Mouse (Mus musculus) spleen, postnatal 36 days (tissue): Measurements from ENCODE around the gene Zfp422.

ENCODE experiments used
- DNase-seq, 2 experiments: peaks; one replicate each; pipeline ENCODE4 v3.0.0; 2022; ENCODE audit warnings: low spot score in 2 of 2, mixed read lengths in 1 of 2

The Zfp422 gene

DNA sequence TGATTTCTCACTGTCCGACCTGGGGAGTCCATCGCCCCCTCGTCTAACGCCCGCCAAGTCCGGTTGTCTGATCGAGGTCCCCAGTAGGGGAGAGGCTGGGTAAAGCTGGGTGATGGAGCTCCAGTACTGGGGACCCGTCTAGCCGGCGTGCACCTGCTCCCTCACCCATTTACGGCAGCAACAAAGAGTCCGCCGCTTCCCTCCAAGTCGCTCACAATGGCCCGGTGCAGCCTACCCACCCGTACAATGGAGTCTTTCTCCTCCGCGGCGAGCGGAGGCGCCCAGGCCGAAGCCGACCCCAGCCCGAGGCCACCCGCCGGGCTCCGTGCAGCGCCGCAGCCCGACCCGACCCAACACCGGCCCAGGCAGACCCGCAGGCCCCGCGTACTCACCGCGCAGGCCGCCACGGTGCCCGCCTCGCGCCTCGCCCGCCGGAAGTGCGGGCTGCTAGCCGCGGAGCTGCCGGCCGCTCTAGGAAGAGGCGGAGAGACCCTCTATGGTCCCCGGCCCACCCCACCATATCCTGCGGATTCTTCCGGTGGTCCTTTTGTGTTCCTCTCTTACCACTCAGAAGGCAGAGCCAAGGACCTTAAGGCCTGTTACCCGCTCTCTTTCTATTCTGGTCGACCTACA lies at the start of gene Zfp422:
Gene Zfp422 (minus strand): TSS at position 461 of the 633 bp plus-strand sequence.
- DNase-seq: peak; percentile 46 to 54

DNA sequence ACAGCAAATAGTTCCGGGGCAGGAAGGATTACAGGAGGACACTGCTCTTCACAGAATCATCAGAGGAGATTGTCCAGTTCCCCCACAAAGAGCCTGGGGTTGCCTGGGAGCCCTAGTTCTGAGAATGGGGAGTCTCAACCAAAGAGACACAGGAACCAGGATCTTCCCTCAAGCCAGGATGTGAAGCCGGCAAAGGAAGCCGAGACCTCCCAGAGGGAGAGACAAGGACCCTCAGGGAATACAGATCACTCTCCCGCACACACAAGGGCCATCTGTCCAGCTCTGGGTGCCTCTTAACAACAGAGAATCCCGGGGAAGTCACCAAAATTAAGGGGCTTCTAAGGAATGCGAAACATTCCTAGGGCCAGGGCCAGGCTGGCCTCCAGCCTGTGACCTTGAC lies 48.5 kb upstream of the Zfp422 start:
- no peak for DNase-seq

- peak; percentile 47 to 48 for DNase-seq
Measured at GRCm38 (mm10) chr6:116676355-116676913, 47.6 kb upstream of the Zfp422 start.

DNA sequence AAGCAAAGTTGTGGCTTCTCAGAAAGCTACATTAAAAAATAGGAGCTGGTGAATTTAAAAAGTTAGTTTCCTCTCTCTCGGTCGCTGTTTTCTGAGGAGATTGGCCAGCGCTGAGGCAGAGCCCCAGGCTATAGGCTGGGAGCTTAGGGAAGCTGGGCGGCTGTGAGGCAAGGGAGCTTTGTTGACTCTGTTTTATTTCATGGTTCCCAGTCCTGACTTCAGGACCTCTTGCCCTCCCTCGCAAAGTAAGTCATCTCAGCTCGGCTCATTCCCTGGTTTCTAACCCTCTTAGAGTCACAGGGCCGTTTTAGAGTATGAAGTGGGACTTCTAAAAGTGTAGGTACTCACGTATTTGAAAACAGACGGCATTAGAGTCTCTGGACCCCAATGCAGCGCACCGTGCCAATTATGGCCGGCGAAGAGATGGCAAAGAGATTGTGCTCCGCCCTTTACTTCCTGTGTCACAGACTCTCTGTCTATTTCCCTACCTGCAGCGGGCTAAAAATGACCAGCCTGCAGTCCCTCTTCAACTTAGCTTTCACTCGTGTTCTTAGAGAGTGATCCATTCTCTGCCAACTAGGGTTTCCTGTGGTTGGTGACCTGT lies 45.6 kb upstream of the Zfp422 start:
- peak; percentile 51 to 54 for DNase-seq

GRCm38 (mm10) chr6:116673471-116674282 lies 44.9 kb upstream of the Zfp422 start, which contains the start of gene Rassf4:
Gene Rassf4, minus strand, starts transcription at chr6:116673952.
- DNase-seq: peak; percentile 91

GRCm38 (mm10) chr6:116672349-116672748 lies 43.5 kb upstream of the Zfp422 start:
- DNase-seq: no peak

DNA sequence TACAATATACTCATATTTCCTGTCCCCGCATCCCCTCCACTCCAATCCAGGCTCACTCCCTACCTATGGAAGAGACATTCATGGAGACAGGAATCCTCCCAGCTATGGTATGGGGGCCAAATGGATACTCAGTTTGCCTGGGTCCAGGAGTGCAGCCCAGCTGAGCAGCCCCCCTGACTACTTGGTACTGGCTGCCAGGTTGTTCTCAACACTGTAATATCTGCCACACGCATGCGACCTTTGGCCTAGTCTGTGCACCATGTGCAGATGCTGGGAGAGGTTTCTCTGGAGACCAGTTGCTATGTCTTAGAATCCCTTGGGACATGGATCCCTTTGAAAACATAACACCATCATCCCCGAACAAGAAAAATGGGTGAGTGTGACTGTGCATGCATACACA lies 43.0 kb upstream of the Zfp422 start:
- no peak for DNase-seq

- DNase-seq: no peak
Measured at GRCm38 (mm10) chr6:116671031-116671430, 42.2 kb upstream of the Zfp422 start.

GRCm38 (mm10) chr6:116670144-116670543 lies 41.3 kb upstream of the Zfp422 start:
- no peak for DNase-seq

- no peak for DNase-seq
Measured at GRCm38 (mm10) chr6:116668682-116669470, 40.1 kb upstream of the Zfp422 start.

DNA sequence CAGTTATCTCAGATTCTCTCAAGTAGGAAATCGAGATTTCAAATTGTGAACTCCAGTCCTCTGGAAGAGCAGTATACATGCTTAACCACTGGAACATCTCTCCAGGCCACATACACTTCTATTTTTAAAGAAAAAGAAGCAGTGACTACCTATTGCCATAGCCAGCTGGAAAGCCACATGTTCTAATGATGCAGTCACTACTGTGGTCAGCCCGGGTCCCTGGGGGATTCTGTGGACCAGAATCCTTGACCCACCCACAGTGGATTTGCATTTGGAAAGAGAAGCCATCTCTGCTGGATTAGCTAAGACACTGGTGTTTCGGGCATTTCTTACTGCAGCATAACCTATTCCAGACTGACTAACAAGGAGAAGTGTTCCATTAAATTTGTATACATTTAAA lies 38.6 kb upstream of the Zfp422 start:
- DNase-seq: no peak

DNA sequence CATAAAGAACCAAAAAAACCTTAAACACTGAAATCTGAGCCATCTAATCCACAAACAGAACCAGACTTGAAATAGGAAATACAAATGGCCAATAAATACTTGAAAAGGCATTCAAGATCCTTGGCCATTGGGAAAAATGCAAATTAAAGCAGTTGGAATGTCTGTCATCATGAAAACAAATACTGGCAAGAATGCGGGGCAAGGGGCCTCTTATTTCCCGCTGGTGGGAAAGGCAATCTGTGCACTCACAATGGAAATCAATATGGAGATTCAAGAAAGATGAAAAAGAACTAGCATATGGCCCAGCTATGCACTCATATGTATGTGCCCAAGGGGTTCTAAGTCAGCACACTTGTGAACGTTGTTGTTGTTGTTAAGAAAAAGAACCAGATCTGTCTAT lies 38.1 kb upstream of the Zfp422 start:
- DNase-seq: no peak

DNA sequence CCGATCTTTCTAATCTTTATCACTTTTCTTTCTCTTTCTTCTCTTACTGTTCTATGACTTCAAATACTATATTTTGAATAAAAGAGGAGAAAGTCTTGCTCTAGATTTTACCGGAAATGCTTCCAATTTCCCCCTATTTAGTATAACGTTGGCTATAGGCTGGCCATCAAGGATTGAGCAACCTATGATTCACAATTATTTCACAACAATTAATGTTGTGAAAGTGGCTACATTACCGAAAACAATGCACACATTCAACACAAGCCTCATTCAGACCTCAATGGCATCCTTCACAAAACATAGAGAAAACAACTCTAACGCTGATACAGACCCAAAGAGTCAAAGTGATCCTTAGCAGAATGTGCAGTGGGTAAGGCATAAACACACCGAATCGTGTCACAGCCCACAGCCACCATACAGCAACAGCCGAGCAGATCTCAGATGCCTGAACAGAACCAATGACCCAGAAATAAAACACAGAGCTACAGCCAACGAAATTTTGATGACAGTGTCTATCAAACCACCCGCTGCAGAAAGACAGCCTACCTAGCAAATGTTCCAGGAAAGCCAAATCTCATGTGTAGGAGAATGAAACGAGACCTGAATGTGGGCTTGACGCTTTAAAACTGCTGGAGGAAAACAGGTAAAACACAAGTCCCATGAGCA lies 37.4 kb upstream of the Zfp422 start:
- no peak for DNase-seq

DNA sequence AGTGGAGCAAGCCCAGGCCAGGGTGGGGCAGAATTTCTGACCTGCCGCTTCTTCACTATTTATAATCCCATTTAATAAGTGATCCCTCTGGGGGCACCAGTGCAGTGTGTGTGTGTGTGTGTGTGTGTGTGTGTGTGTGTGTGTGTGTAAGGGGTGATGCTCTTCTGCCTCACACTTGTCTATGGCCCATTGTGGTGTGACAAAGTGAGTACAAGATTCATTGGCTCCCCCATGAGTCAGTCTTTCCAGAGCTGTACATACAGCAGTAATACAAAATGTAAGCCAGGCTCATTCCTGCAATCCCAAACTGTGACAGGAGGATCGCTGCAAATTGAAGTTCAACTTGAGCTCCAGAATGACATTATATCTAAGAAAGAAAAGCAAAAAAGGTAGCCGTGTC lies 36.0 kb upstream of the Zfp422 start:
- no peak for DNase-seq

DNA sequence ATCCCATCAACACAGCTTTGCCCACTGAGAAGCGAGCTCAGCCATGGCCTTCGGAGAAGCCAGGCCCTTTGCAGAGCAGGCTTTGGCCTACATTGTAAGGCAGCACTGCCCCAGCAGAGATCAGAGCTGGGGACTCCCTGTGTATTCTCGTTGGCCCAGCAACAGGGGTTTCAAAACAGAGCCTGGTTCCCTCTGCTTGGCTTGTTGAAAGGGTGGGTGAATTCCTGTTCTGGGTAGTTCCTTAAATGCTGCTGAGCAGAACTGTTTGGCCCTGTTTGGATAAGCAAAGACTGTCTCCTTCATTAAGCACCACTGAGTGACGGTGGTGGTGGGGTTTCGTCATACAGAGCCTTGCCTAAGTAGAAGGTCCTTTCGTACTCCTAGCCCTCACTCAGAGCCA lies 35.2 kb upstream of the Zfp422 start:
- DNase-seq: peak; percentile 45

- no peak for DNase-seq
Measured at GRCm38 (mm10) chr6:116663364-116663763, 34.6 kb upstream of the Zfp422 start.

- DNase-seq: peak; percentile 28 to 46
Measured at GRCm38 (mm10) chr6:116653684-116654454, 25.1 kb upstream of the Zfp422 start.

- DNase-seq: no peak
Measured at GRCm38 (mm10) chr6:116653191-116653590, 24.4 kb upstream of the Zfp422 start.

DNA sequence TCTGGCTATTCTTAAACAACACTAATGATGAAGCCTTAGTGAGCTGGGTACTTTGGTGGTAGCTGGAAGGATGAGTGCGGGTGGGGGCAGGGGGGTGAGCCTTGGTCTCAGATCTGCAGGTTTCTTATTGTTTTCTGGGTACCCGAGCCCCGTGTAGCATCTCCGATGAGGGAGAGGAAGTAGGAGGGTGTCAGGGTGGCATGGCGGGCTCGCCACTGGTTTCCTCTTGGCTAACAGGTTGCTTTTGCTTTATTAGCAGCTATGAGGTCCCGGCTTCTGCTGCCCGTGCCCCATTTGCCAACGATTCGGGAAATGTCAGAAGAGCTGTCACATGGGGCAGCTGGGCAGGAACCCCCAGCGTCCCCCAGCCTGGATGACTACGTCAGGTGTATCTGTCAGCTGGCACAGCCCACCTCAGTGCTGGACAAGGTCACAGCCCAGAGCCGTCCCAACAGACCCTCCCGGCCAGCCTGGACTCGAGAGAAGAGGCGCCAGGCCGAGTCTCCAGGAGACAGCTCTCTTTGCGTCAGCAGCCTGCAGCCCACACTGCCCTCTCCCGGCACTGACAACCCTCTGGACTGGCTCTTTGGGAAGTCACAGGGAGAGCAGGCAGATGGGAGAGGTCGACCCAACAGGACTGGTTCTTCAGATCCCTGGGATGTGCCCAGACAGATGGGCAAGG lies 22.8 kb upstream of the Zfp422 start:
- DNase-seq: no peak

- DNase-seq: no peak
Measured at GRCm38 (mm10) chr6:116650406-116650805, 21.6 kb upstream of the Zfp422 start, which contains the start of gene Depp1. Gene Depp1, plus strand, starts transcription at chr6:116650609.
